Mouse (Mus musculus): Measurements from ENCODE around the gene Ch25h.

DNA sequence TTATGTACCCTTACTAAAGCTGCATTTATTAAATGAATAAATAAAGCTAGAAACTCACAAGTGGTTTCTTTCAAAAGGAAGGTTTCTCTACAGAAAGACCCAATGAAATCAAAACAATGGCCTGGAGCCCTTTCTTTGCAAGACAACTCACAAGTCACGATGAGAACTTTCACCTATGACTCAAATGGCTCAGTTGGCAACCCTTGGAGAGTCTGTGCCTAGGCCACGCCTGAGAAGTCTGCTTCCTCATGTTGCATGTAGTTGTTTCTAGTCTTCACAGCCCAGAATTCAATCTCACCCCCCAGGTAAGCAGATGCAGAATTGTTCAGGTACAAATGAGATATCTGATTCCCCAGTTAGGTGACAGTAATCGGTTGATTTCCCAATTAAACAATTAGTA is 44.7 kb upstream of the Ch25h start:
- no peak for TF ChIP-seq EP300 (optimal IDR thresholded peaks at IDR 0.05)
- no peak for TF ChIP-seq CTCF (IDR thresholded peaks at IDR 0.05; ENCODE audit: low read depth)
